Mouse (Mus musculus) neural tube, embryonic 14.5 days (tissue): ENCODE results near the gene Dlx1. TPM values are rescaled to one million over a fixed set of nuclear protein-coding genes. Genes with fewer than 3 reads are reported as not detected.
A peak's percentile ranks its signal among the peaks of the same experiment; 100 is the strongest.

Source experiments
- ATAC-seq: fragments of 200-750 bp; cut with Nextera tagmentation; 2 replicates; pipeline ENCODE4 v1.8.0; 2017; ENCODE audit warnings: low read depth, mild to moderate bottlenecking, moderate TSS enrichment, moderate library complexity
- H3K27ac ChIP-seq: fragments of 300-500 bp; sonication (generic); 2 replicates; pipeline ENCODE4 v1.5.1; 2014; ENCODE audit warnings: low read depth, mild to moderate bottlenecking, control low read depth, low read length, moderate library complexity, mixed read lengths
- H3K27me3 ChIP-seq: fragments of 300-500 bp; sonication (generic); 2 replicates; pipeline ENCODE4 v1.6.1; 2014; ENCODE audit warnings: low read length; ENCODE audit not compliant: control insufficient read depth, insufficient read depth
- H3K36me3 ChIP-seq: fragments of 300-500 bp; sonication (generic); 2 replicates; pipeline ENCODE4 v1.6.1; 2014; ENCODE audit warnings: low read length, mixed read lengths; ENCODE audit not compliant: control insufficient read depth, insufficient read depth
- H3K4me1 ChIP-seq: fragments of 300-500 bp; sonication (generic); 2 replicates; pipeline ENCODE4 v1.6.1; 2014; ENCODE audit warnings: low read length; ENCODE audit not compliant: control insufficient read depth, insufficient read depth
- H3K4me2 ChIP-seq: fragments of 300-500 bp; sonication (generic); 2 replicates; pipeline ENCODE4 v1.6.1; 2014; ENCODE audit warnings: mild to moderate bottlenecking, low read depth, low read length, control low read depth
- H3K4me3 ChIP-seq: fragments of 300-500 bp; sonication (generic); 2 replicates; pipeline ENCODE4 v1.5.1; 2014; ENCODE audit warnings: low read depth, low read length, control low read depth, mixed read lengths
- H3K9ac ChIP-seq: fragments of 300-500 bp; sonication (generic); replicated peaks from 2 replicates; pipeline ENCODE4 v1.6.1; 2014; ENCODE audit warnings: low read depth, mild to moderate bottlenecking, control low read depth, low read length, mixed read lengths
- H3K9me3 ChIP-seq: fragments of 300-500 bp; sonication (generic); 2 replicates; pipeline ENCODE4 v1.6.1; 2016; ENCODE audit warnings: low read length; ENCODE audit not compliant: control insufficient read depth
- WGBS: fragments of 180-500 bp; shearing (Covaris S2); extraction: QIAGEN DNeasy Blood & Tissue Kit; methylation state at CpG from one replicate; pipeline ENCODE4 v1.1.7; 2014; 5-methylcytosine and 5-hydroxymethylcytosine counted together
- polyA plus RNA-seq: library from polyadenylated mRNA; unstranded; fragments of >200 nt; fragmentation: Nextera tagmentation; extraction: Ambion mirVana; gene quantifications from 2 replicates; pipeline ENCODE4 v1.2.1, GENCODE M21; 2014

Dlx1 gene
- polyA plus RNA-seq: 0.36 TPM in 1 of 2 replicates, not detected in the other

- WGBS: under 1% methylated on average over 26 of the region's 26 CpGs
- ATAC-seq: no peak
- Histone ChIP-seq H3K9ac (no peak within 1 kb of the TSS), H3K9me3 (no peaks in the 10 kb centered on the region), H3K4me1 (peaks cover 10% of the 10 kb centered on the region; the same call in 1 of the 2 replicates), H3K27ac (no peak within 1 kb of the TSS), H3K4me3 (peak within 1 kb of the TSS; percentile 26), H3K27me3 (peaks cover 69% of the 10 kb centered on the region), H3K36me3 (no peaks in the 10 kb centered on the region), H3K4me2 (peak within 1 kb of the TSS; percentile 49)
Measured at GRCm38 (mm10) chr2:71528014-71528713, at the start of gene Dlx1. TSS of gene Dlx1 (plus strand) at chr2:71528113.

GRCm38 (mm10) chr2:71479917-71480316 is 48.0 kb upstream of the Dlx1 start:
- H3K4me3 ChIP-seq: no peak overlapping the region
- no peaks in the 10 kb centered on the region for H3K9me3 ChIP-seq
- H3K4me2 ChIP-seq: no peak overlapping the region
- 17% methylated on average over 7 of the region's 7 CpGs for WGBS
- no peak for ATAC-seq
- no peaks in the 10 kb centered on the region for H3K27me3 ChIP-seq
- H3K4me1 ChIP-seq: no peaks in the 10 kb centered on the region
- no peak overlapping the region for H3K9ac ChIP-seq
- H3K36me3 ChIP-seq: no peaks in the 10 kb centered on the region
- H3K27ac ChIP-seq: no peak overlapping the region

DNA sequence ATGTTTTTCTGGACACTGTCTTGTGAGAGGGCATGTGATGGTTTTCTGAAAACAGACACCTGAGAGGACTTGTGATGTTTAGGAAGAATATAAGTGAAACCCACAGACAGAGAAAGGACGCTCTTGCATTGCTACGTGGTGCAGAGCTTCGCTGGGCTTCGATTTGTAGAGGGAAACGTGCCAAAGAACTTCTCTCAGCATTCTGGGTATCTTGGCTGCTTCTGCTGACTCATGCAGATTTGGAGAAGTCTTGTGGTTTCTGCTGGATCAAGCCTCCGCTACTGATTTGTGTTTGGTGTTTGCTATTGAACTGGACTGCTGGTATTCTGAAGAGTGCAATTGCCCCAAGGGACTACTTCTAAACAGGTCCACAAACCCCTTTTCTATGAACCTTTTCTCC is 46.1 kb upstream of the Dlx1 start:
- ATAC-seq: no peak
- Histone ChIP-seq H3K9ac (no peak overlapping the region), H3K36me3 (no peaks in the 10 kb centered on the region), H3K4me1 (no peaks in the 10 kb centered on the region), H3K9me3 (no peaks in the 10 kb centered on the region), H3K27ac (no peak overlapping the region), H3K27me3 (no peaks in the 10 kb centered on the region), H3K4me3 (no peak overlapping the region), H3K4me2 (no peak overlapping the region)
- 84% methylated on average over 6 of the region's 6 CpGs for WGBS

DNA sequence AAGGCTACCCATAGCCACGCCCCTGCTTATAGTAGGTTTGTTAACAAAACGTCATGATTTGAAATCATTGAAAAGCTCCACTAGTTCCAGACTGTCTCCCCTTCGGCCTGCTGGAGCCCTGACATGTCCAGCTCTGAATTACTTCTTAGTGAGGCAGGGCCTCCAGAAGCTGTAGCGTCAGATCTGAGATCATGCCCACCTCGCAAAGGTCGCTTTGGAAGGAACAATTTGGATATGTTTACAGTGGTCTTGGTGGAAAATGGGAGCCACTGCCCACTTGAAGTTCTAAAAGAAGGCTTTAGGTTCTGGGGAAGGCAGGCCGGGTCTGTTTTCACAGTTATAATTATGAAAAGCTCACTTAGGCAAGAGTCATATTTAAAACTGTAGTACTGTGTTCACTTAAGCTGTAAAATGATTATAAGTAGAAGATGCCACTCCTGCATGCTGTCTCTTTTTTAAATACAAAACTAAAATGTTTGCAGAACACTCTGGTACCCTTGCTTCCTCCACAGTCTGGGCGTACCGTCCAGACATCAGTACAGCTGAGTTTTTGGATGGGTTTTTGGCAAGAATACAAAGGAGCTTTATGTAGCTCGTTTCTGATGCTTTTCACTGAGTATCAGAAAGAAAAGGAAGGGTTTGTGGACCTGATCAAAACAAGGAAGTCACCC is 44.7 kb upstream of the Dlx1 start:
- WGBS: 67% methylated on average over 10 of the region's 10 CpGs
- Histone ChIP-seq H3K9me3 (no peaks in the 10 kb centered on the region), H3K27ac (no peak overlapping the region), H3K4me2 (no peak overlapping the region), H3K4me3 (no peak overlapping the region), H3K36me3 (no peaks in the 10 kb centered on the region), H3K4me1 (no peaks in the 10 kb centered on the region), H3K9ac (no peak overlapping the region), H3K27me3 (no peaks in the 10 kb centered on the region)
- no peak for ATAC-seq

GRCm38 (mm10) chr2:71483717-71484066 is 44.2 kb upstream of the Dlx1 start:
- Histone ChIP-seq H3K36me3 (no peaks in the 10 kb centered on the region), H3K27me3 (no peaks in the 10 kb centered on the region), H3K9ac (no peak overlapping the region), H3K9me3 (no peaks in the 10 kb centered on the region), H3K4me3 (no peak overlapping the region), H3K4me2 (no peak overlapping the region), H3K4me1 (no peaks in the 10 kb centered on the region), H3K27ac (no peak overlapping the region)
- 31% methylated on average over 5 of the region's 5 CpGs for WGBS
- ATAC-seq: no peak; the same call in 1 of the 2 replicates

DNA sequence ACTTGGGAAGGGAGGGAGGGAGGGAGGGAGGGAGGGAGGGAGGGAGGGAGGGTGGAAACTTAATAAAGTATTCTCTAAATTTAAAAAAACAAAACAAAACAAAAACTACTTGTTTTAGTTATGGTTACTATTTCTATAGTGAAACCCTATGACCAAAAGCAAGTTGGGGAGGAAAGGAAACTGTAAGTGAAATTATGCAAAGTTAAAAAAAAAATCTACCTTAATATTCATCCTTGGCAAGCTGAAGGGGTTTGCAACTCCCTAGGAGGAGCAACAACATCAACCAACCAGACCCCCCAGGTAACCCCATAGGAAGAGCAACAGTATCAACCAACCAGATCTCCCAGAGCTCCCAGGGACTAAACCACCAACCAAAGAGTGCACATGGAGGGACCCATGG is 36.6 kb upstream of the Dlx1 start:
- Histone ChIP-seq H3K4me3 (no peak overlapping the region), H3K4me2 (no peak overlapping the region), H3K9ac (no peak overlapping the region), H3K27ac (no peak overlapping the region), H3K4me1 (no peaks in the 10 kb centered on the region), H3K27me3 (no peaks in the 10 kb centered on the region), H3K36me3 (no peaks in the 10 kb centered on the region), H3K9me3 (no peaks in the 10 kb centered on the region)
- no peak for ATAC-seq

DNA sequence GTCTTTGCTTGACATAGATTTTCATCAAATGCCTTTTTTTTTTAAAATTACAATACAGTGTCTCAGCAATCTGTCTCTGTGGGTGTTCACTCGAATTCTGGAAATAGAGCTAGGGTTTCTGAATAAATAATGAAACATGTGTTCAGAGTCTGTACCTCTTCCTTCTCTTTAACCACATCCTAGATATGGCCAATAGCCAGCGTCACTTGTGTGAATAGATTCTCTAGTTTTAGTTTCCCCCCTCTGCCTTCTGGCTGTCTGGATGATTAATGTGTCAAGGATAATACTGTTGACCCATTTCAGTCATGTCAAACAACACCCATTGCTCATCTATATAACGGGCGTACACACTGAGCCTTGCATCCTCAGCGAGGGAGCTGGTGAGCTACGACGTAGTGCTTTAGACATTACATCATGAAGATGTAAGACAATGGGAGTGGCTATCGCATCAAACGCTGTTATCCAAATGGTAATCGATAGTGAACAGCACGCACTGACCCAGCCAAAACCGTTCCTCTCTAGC is 34.7 kb upstream of the Dlx1 start:
- no peaks in the 10 kb centered on the region for H3K27me3 ChIP-seq
- no peaks in the 10 kb centered on the region for H3K36me3 ChIP-seq
- H3K9ac ChIP-seq: no peak overlapping the region
- H3K4me3 ChIP-seq: no peak overlapping the region
- no peaks in the 10 kb centered on the region for H3K9me3 ChIP-seq
- no peaks in the 10 kb centered on the region for H3K4me1 ChIP-seq
- ATAC-seq: no peak
- whole genome bisulfite sequencing: 65% methylated on average over 12 of the region's 12 CpGs
- H3K4me2 ChIP-seq: no peak overlapping the region
- no peak overlapping the region for H3K27ac ChIP-seq

- H3K27me3 ChIP-seq: no peaks in the 10 kb centered on the region
- H3K9me3 ChIP-seq: no peaks in the 10 kb centered on the region
- no peak overlapping the region for H3K4me3 ChIP-seq
- ATAC-seq: no peak
- H3K36me3 ChIP-seq: no peaks in the 10 kb centered on the region
- WGBS: 60% methylated on average over 10 of the region's 10 CpGs
- H3K27ac ChIP-seq: no peak overlapping the region
- no peaks in the 10 kb centered on the region for H3K4me1 ChIP-seq
- H3K4me2 ChIP-seq: no peak overlapping the region
- H3K9ac ChIP-seq: no peak overlapping the region
Measured at GRCm38 (mm10) chr2:71494503-71494902, 33.4 kb upstream of the Dlx1 start.

- no peak for ATAC-seq
- Histone ChIP-seq H3K4me1 (no peaks in the 10 kb centered on the region), H3K27ac (no peak overlapping the region), H3K4me3 (no peak overlapping the region), H3K9me3 (no peaks in the 10 kb centered on the region), H3K27me3 (no peaks in the 10 kb centered on the region), H3K4me2 (no peak overlapping the region), H3K36me3 (no peaks in the 10 kb centered on the region), H3K9ac (no peak overlapping the region)
- 19% methylated on average over 4 of the region's 4 CpGs for WGBS
Measured at GRCm38 (mm10) chr2:71494971-71495370, 32.9 kb upstream of the Dlx1 start.
